Mouse (Mus musculus): ENCODE results near the gene Pi4kb. TPM values are rescaled to one million over a fixed set of nuclear protein-coding genes. Genes with fewer than 3 reads are reported as not detected.
"Not testable (repeated sequence)": the region's sequence is repeated elsewhere in the genome, so short reads cannot be mapped to it uniquely, and the experiment has no call there.

Gene Pi4kb
- polyA plus RNA-seq, 1 experiment from 2014 or later: 28.2 TPM

- no peak for DNase-seq (ENCODE audit: low spot score)
- Histone ChIP-seq H3K36me3 (ENCODE audit: control insufficient read depth, insufficient read depth, low read length) (peaks cover 41% of the 10 kb centered on the region), H3K4me1 (ENCODE audit: control insufficient read depth, insufficient read depth, low read length) (no peaks in the 10 kb centered on the region), H3K4me3 (ENCODE audit: low read depth, low read length) (no peak overlapping the region), H3K27ac (replicated peaks; ENCODE audit: low read depth, low read length) (no peak overlapping the region), H3K9me3 (ENCODE audit: control insufficient read depth, low read length) (no peaks in the 10 kb centered on the region), H3K27me3 (replicated peaks; ENCODE audit: control insufficient read depth, insufficient read depth, low read length) (no peaks in the 10 kb centered on the region), H3K4me2 (ENCODE audit: low read depth, low read length) (no peak overlapping the region), H3K9ac (ENCODE audit: low read depth, low read length) (no peak overlapping the region)
- 88% methylated on average over 3 of the region's 3 CpGs for WGBS
- no peak for ATAC-seq (ENCODE audit: low read depth)
These were observed 54.1 kb downstream of the Pi4kb start for GRCm38 (mm10) chr3:95028603-95029002.

GRCm38 (mm10) chr3:95029291-95029827, 54.8 kb downstream of the Pi4kb start:
- peaks cover 48% of the 10 kb centered on the region for H3K36me3 ChIP-seq (ENCODE audit: control insufficient read depth, insufficient read depth, low read length)
- not testable (repeated sequence) for H3K27me3 ChIP-seq (replicated peaks; ENCODE audit: control insufficient read depth, insufficient read depth, low read length); H3K9me3 ChIP-seq (ENCODE audit: control insufficient read depth, low read length); H3K4me1 ChIP-seq (ENCODE audit: control insufficient read depth, insufficient read depth, low read length); H3K4me3 ChIP-seq (ENCODE audit: low read depth, low read length); H3K27ac ChIP-seq (replicated peaks; ENCODE audit: low read depth, low read length); H3K4me2 ChIP-seq (ENCODE audit: low read depth, low read length); ATAC-seq (ENCODE audit: low read depth); H3K9ac ChIP-seq (ENCODE audit: low read depth, low read length); DNase-seq (ENCODE audit: low spot score)
- 61% methylated on average over 3 of the region's 3 CpGs for WGBS

GRCm38 (mm10) chr3:95029953-95030352, 55.4 kb downstream of the Pi4kb start:
- Histone ChIP-seq H3K9me3 (ENCODE audit: control insufficient read depth, low read length) (no peaks in the 10 kb centered on the region), H3K4me1 (ENCODE audit: control insufficient read depth, insufficient read depth, low read length) (no peaks in the 10 kb centered on the region), H3K36me3 (ENCODE audit: control insufficient read depth, insufficient read depth, low read length) (peaks cover 54% of the 10 kb centered on the region), H3K9ac (ENCODE audit: low read depth, low read length) (no peak overlapping the region), H3K27ac (replicated peaks; ENCODE audit: low read depth, low read length) (no peak overlapping the region), H3K4me2 (ENCODE audit: low read depth, low read length) (no peak overlapping the region), H3K27me3 (replicated peaks; ENCODE audit: control insufficient read depth, insufficient read depth, low read length) (no peaks in the 10 kb centered on the region), H3K4me3 (ENCODE audit: low read depth, low read length) (no peak overlapping the region)
- no peak for ATAC-seq (ENCODE audit: low read depth)
- WGBS: 72% methylated on average over 3 of the region's 3 CpGs
- DNase-seq (ENCODE audit: low spot score): no peak

DNA sequence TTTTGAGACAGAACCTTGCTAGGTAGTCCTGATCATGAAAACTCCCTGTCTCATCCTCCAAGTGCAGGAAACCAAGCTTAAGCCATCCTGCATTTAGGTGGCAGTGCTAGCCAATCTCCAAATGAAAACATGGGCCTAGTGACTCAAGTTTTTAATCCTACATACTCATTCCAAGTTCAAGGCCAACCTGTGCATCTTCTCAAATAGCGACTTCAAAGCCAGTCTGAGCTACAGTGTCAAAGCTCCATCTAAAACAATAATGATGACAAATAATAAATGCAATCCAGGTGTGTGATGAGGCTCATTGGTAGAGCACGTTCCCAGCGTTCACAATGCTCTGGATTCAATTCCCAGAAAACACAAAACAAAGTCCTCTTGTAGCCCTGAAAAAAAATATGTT, 67.1 kb downstream of the Pi4kb start:
- H3K9ac ChIP-seq (ENCODE audit: low read depth, low read length): peak overlapping the region; percentile 81
- H3K4me2 ChIP-seq (ENCODE audit: low read depth, low read length): peak overlapping the region; percentile 73
- H3K9me3 ChIP-seq (ENCODE audit: control insufficient read depth, low read length): no peaks in the 10 kb centered on the region
- H3K4me1 ChIP-seq (ENCODE audit: control insufficient read depth, insufficient read depth, low read length): peaks cover 9% of the 10 kb centered on the region
- no peak for DNase-seq (ENCODE audit: low spot score)
- H3K27me3 ChIP-seq (replicated peaks; ENCODE audit: control insufficient read depth, insufficient read depth, low read length): no peaks in the 10 kb centered on the region
- WGBS: 10% methylated on average over 3 of the region's 3 CpGs
- ATAC-seq (ENCODE audit: low read depth): no peak
- peak overlapping the region; percentile 67 for H3K4me3 ChIP-seq (ENCODE audit: low read depth, low read length)
- peaks cover 24% of the 10 kb centered on the region; the same call in 1 of the 2 replicates for H3K36me3 ChIP-seq (ENCODE audit: control insufficient read depth, insufficient read depth, low read length)
- no peak overlapping the region for H3K27ac ChIP-seq (replicated peaks; ENCODE audit: low read depth, low read length)

- no peaks in the 10 kb centered on the region for H3K27me3 ChIP-seq (replicated peaks; ENCODE audit: control insufficient read depth, insufficient read depth, low read length)
These were observed 67.8 kb downstream of the Pi4kb start, which contains the start of gene Psmd4 for GRCm38 (mm10) chr3:95042166-95042837. Gene Psmd4 (minus strand): TSS chr3:95042614.

GRCm38 (mm10) chr3:95042838-95043229, 68.3 kb downstream of the Pi4kb start:
- DNase-seq (ENCODE audit: low spot score): no peak
- Histone ChIP-seq H3K27ac (replicated peaks; ENCODE audit: low read depth, low read length) (no peak overlapping the region; the same call in 1 of the 2 replicates), H3K4me2 (ENCODE audit: low read depth, low read length) (peak overlapping the region; percentile 51), H3K4me3 (ENCODE audit: low read depth, low read length) (peak overlapping the region; percentile 67), H3K27me3 (replicated peaks; ENCODE audit: control insufficient read depth, insufficient read depth, low read length) (no peaks in the 10 kb centered on the region), H3K9ac (ENCODE audit: low read depth, low read length) (peak overlapping the region; percentile 45; the same call in 1 of the 2 replicates), H3K9me3 (ENCODE audit: control insufficient read depth, low read length) (no peaks in the 10 kb centered on the region), H3K36me3 (ENCODE audit: control insufficient read depth, insufficient read depth, low read length) (0 out of 2 replicates have a peak, but pooled peaks cover 15% of the 10 kb centered on the region), H3K4me1 (ENCODE audit: control insufficient read depth, insufficient read depth, low read length) (peaks cover 9% of the 10 kb centered on the region)
- WGBS: 26% methylated on average over 7 of the region's 7 CpGs
- ATAC-seq (ENCODE audit: low read depth): peak; percentile 41

More at GRCm38 (mm10) chr3:95042166-95042837, 67.8 kb downstream of the Pi4kb start, which contains the start of gene Psmd4:
- peak within 1 kb of the TSS; percentile 13; the same call in 1 of the 2 replicates for H3K27ac ChIP-seq (replicated peaks; ENCODE audit: low read depth, low read length)
- ATAC-seq (ENCODE audit: low read depth) (peak; percentile 99), DNase-seq (ENCODE audit: low spot score) (peak; percentile 99)
- H3K4me2 ChIP-seq (ENCODE audit: low read depth, low read length): peak within 1 kb of the TSS; percentile 73
- H3K9me3 ChIP-seq (ENCODE audit: control insufficient read depth, low read length): no peaks in the 10 kb centered on the region
- peak within 1 kb of the TSS; percentile 81 for H3K9ac ChIP-seq (ENCODE audit: low read depth, low read length)
- peak within 1 kb of the TSS; percentile 67 for H3K4me3 ChIP-seq (ENCODE audit: low read depth, low read length)
- under 1% methylated on average over 27 of the region's 36 CpGs for WGBS
- peaks cover 9% of the 10 kb centered on the region for H3K4me1 ChIP-seq (ENCODE audit: control insufficient read depth, insufficient read depth, low read length)
- peaks cover 19% of the 10 kb centered on the region; the same call in 1 of the 2 replicates for H3K36me3 ChIP-seq (ENCODE audit: control insufficient read depth, insufficient read depth, low read length)

GRCm38 (mm10) chr3:95043251-95043650, 68.7 kb downstream of the Pi4kb start:
- 56% methylated on average over 6 of the region's 6 CpGs for WGBS

GRCm38 (mm10) chr3:95046462-95047057, 72.0 kb downstream of the Pi4kb start:
- peaks cover 5% of the 10 kb centered on the region for H3K4me1 ChIP-seq (ENCODE audit: control insufficient read depth, insufficient read depth, low read length)
- H3K4me3 ChIP-seq (ENCODE audit: low read depth, low read length): no peak overlapping the region
- no peak overlapping the region for H3K9ac ChIP-seq (ENCODE audit: low read depth, low read length)
- DNase-seq (ENCODE audit: low spot score) (no peak), ATAC-seq (ENCODE audit: low read depth) (no peak)
- WGBS: 87% methylated on average over 11 of the region's 11 CpGs
- H3K27ac ChIP-seq (replicated peaks; ENCODE audit: low read depth, low read length): no peak overlapping the region
- no peaks in the 10 kb centered on the region for H3K27me3 ChIP-seq (replicated peaks; ENCODE audit: control insufficient read depth, insufficient read depth, low read length)
- H3K36me3 ChIP-seq (ENCODE audit: control insufficient read depth, insufficient read depth, low read length): no peaks in the 10 kb centered on the region
- H3K9me3 ChIP-seq (ENCODE audit: control insufficient read depth, low read length): no peaks in the 10 kb centered on the region
- H3K4me2 ChIP-seq (ENCODE audit: low read depth, low read length): no peak overlapping the region

More at GRCm38 (mm10) chr3:95043251-95043650, 68.7 kb downstream of the Pi4kb start:
- H3K27me3 ChIP-seq (replicated peaks; ENCODE audit: control insufficient read depth, insufficient read depth, low read length): no peaks in the 10 kb centered on the region
- no peak overlapping the region; the same call in 1 of the 2 replicates for H3K27ac ChIP-seq (replicated peaks; ENCODE audit: low read depth, low read length)
- H3K9ac ChIP-seq (ENCODE audit: low read depth, low read length): no peak overlapping the region
- H3K4me1 ChIP-seq (ENCODE audit: control insufficient read depth, insufficient read depth, low read length): peaks cover 9% of the 10 kb centered on the region
- H3K4me2 ChIP-seq (ENCODE audit: low read depth, low read length): no peak overlapping the region
- ATAC-seq (ENCODE audit: low read depth): no peak
- no peak overlapping the region for H3K4me3 ChIP-seq (ENCODE audit: low read depth, low read length)
- 0 out of 2 replicates have a peak, but pooled peaks cover 11% of the 10 kb centered on the region for H3K36me3 ChIP-seq (ENCODE audit: control insufficient read depth, insufficient read depth, low read length)
- DNase-seq (ENCODE audit: low spot score): no peak
- no peaks in the 10 kb centered on the region for H3K9me3 ChIP-seq (ENCODE audit: control insufficient read depth, low read length)

All from embryonic facial prominence, embryonic 14.5 days (tissue).